Mouse (Mus musculus) liver, embryonic 16.5 days (tissue): ENCODE measurements around the gene Tceanc2. TPM values are rescaled to one million over a fixed set of nuclear protein-coding genes. Genes with fewer than 3 reads are reported as not detected.

Experiments
- ATAC-seq: fragments of 200-750 bp; cut with Nextera tagmentation; 2 replicates; pipeline ENCODE4 v1.8.0; 2017; ENCODE audit warnings: low read depth, mild to moderate bottlenecking, moderate number of reproducible peaks, moderate library complexity
- H3K27ac ChIP-seq: fragments of 300-500 bp; sonication (generic); 2 replicates; pipeline ENCODE4 v1.5.1; 2014; ENCODE audit warnings: mild to moderate bottlenecking, low read length
- H3K27me3 ChIP-seq: fragments of 300-500 bp; sonication (generic); 2 replicates; pipeline ENCODE4 v1.6.1; 2014; ENCODE audit warnings: low read depth, low read length, mixed read lengths; ENCODE audit not compliant: control insufficient read depth, insufficient read depth
- H3K36me3 ChIP-seq: fragments of 300-500 bp; sonication (generic); 2 replicates; pipeline ENCODE4 v1.6.1; 2014; ENCODE audit warnings: mild to moderate bottlenecking; ENCODE audit not compliant: control insufficient read depth, insufficient read depth
- H3K4me1 ChIP-seq: fragments of 300-500 bp; sonication (generic); 2 replicates; pipeline ENCODE4 v1.6.1; 2014; ENCODE audit warnings: low read depth, low read length, mixed read lengths; ENCODE audit not compliant: control insufficient read depth
- H3K4me2 ChIP-seq: fragments of 300-500 bp; sonication (generic); 2 replicates; pipeline ENCODE4 v1.6.1; 2014; ENCODE audit warnings: low read depth, low read length, mixed read lengths
- H3K4me3 ChIP-seq: fragments of 300-500 bp; sonication (generic); 2 replicates; pipeline ENCODE4 v1.5.1; 2014; ENCODE audit warnings: low read depth, mild to moderate bottlenecking, low read length
- H3K9ac ChIP-seq: fragments of 300-500 bp; sonication (generic); 2 replicates; pipeline ENCODE4 v1.6.1; 2014; ENCODE audit warnings: low read depth, low read length
- H3K9me3 ChIP-seq: fragments of 300-500 bp; sonication (generic); replicated peaks from 2 replicates; pipeline ENCODE4 v1.6.1; 2016; ENCODE audit warnings: low read length; ENCODE audit not compliant: control insufficient read depth
- WGBS: fragments of 180-500 bp; shearing (Covaris S2); extraction: QIAGEN DNeasy Blood & Tissue Kit; methylation state at CpG from one replicate; pipeline ENCODE4 v1.1.7; 2014; ENCODE audit not compliant: insufficient replicate concordance; 5-methylcytosine and 5-hydroxymethylcytosine counted together
- polyA plus RNA-seq: library from polyadenylated mRNA; unstranded; fragments of >200 nt; fragmentation: Nextera tagmentation; extraction: Ambion mirVana; gene quantifications from 2 replicates; pipeline ENCODE4 v1.2.1, GENCODE M21; 2015

The Tceanc2 gene
- polyA plus RNA-seq, 1 experiment from 2014 or later = 19.8 TPM

GRCm38 (mm10) chr4:107126891-107127524 lies 51.9 kb downstream of the Tceanc2 start:
- 57% methylated on average over 13 of the region's 13 CpGs for WGBS

DNA sequence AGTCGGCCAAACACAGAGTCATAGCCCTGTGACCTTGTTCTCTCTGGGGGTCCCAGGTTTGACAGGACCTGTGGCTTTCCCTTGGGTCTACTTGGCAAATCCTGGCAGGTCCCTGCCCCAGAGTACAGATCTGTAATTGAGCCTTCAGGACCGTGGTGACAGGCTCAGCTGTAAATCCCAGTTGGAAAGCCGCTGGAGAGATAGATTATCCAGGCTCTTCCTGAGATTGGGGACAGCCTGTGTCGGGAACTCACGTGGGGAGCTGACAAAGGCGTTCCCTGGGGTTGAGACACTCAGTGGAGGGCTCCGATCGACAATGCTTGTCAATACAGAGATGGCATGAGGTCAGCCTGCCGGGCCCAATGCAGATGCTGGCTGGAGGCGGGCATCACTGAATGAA lies 52.5 kb downstream of the Tceanc2 start:
- Histone ChIP-seq H3K4me1 (no peaks in the 10 kb centered on the region), H3K4me3 (no peak overlapping the region), H3K4me2 (no peak overlapping the region), H3K9ac (no peak overlapping the region), H3K9me3 (no peaks in the 10 kb centered on the region), H3K27me3 (no peaks in the 10 kb centered on the region), H3K36me3 (no peaks in the 10 kb centered on the region), H3K27ac (no peak overlapping the region)
- no peak for ATAC-seq
- 54% methylated on average over 10 of the region's 10 CpGs for WGBS

More at GRCm38 (mm10) chr4:107126891-107127524, 51.9 kb downstream of the Tceanc2 start:
- Histone ChIP-seq H3K9me3 (no peaks in the 10 kb centered on the region), H3K27ac (no peak overlapping the region), H3K27me3 (no peaks in the 10 kb centered on the region), H3K4me3 (no peak overlapping the region), H3K4me1 (no peaks in the 10 kb centered on the region), H3K9ac (no peak overlapping the region), H3K36me3 (no peaks in the 10 kb centered on the region), H3K4me2 (no peak overlapping the region)
- no peak for ATAC-seq

DNA sequence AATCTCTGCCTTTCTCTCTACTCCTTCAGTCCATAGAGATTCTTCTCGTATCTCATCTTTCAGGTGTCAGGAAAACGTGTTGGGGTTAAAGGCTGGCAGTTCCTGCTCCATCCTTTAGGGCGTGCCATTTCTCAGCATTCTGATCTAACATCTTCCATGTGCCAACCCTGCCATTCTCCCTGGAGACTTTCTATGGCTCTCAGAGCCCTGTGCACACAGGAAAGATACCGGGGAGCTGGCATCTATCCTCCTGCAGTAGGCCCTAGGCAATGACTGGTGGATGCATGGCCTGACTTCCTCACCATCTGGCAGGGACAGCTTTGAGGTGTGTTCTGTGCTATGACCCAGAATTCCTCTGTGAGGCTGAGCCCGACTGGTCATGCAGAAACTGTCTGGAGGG lies 53.8 kb downstream of the Tceanc2 start:
- 45% methylated on average over 5 of the region's 5 CpGs for WGBS
- no peak overlapping the region for H3K4me2 ChIP-seq
- no peaks in the 10 kb centered on the region for H3K27me3 ChIP-seq
- ATAC-seq = no peak
- H3K9me3 ChIP-seq = no peaks in the 10 kb centered on the region
- H3K9ac ChIP-seq = no peak overlapping the region
- no peaks in the 10 kb centered on the region for H3K4me1 ChIP-seq
- no peak overlapping the region for H3K4me3 ChIP-seq
- H3K36me3 ChIP-seq = no peaks in the 10 kb centered on the region
- H3K27ac ChIP-seq = no peak overlapping the region

DNA sequence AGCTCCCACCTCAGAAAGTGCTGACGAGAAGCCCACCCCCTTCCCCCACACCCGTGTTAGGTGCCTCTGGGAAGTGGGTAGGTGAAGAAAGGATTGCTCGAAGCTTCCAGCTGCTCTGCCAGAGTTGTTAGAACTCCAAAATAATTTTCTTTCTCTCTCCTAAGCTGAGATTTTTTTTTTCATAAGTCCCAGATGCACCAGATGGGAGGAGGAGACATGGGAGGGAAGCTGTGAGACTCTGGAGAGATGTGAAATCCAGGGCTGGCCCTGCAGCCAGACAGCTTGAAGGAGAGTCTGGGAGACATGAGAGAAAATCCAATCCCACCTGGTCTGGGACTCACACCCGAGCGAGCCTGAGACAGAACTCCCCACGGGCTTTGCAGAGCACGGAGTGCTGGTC lies 54.5 kb downstream of the Tceanc2 start:
- Histone ChIP-seq H3K9me3 (no peaks in the 10 kb centered on the region), H3K27me3 (no peaks in the 10 kb centered on the region), H3K4me2 (no peak overlapping the region), H3K36me3 (no peaks in the 10 kb centered on the region), H3K4me3 (no peak overlapping the region), H3K27ac (no peak overlapping the region), H3K4me1 (no peaks in the 10 kb centered on the region), H3K9ac (no peak overlapping the region)
- 54% methylated on average over 7 of the region's 7 CpGs for WGBS
- no peak for ATAC-seq

DNA sequence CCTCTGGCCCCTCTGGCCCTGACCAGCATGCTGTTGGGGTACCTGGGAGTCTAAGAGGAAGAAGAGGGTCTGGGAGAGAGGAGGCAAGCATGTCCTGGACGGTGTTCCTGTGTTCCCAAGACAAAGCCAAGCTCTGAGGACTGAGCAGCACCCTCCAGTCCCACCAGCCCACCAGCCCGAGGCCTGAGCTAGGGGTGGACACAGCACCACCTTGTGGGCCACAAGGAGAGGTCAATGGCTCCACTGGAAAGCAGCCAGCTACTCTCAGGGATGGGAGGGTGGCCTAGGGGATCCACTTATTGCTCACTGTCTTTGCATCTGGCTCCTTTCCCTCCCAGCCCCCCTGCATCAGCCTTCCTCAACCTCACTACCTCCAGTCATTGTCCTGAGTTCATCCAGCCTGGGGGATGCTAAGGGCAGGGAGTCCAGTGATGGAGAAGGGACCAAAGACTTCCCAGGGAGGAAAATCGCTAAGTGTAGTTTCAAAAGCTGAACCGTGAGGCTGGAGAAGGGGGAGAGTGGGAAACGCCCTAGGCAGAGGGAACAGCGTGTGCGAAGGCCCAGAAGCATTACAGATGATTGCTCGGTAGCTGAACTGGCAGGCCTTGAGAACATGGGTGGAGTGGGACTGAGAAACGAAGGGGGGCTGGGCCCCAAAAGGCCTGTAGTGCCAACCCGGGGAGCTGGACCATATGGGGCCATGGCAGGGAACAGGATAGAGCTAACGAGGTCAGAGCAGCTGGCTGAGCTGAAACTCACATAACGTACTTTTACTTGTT lies 57.6 kb downstream of the Tceanc2 start:
- H3K4me3 ChIP-seq = no peak overlapping the region
- H3K36me3 ChIP-seq = no peaks in the 10 kb centered on the region
- H3K4me2 ChIP-seq = no peak overlapping the region
- H3K27me3 ChIP-seq = no peaks in the 10 kb centered on the region
- no peak overlapping the region for H3K9ac ChIP-seq
- no peaks in the 10 kb centered on the region for H3K4me1 ChIP-seq
- no peak overlapping the region for H3K27ac ChIP-seq
- no peak for ATAC-seq
- WGBS = 54% methylated on average over 12 of the region's 12 CpGs
- no peaks in the 10 kb centered on the region for H3K9me3 ChIP-seq

DNA sequence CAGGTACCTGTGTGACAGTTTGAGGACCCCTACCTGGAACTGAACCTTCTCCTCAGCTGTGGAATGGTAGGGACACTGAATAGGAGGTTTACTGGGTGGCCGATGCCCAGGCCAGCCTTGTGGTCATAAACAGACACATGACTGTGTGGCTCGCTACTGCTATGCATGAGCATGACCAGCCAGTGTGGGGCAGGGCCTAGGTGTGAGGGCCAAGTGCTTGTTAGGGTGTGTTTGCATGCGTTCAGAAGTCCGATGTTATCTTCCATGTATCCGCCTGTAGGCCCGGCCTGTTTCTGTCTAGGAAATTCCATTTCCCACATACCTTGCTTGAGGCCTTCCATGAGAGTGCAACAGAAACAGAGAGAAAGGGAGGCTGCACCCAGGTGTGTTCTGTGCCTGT lies 58.2 kb downstream of the Tceanc2 start:
- Histone ChIP-seq H3K9ac (no peak overlapping the region), H3K27ac (no peak overlapping the region), H3K4me1 (no peaks in the 10 kb centered on the region), H3K36me3 (no peaks in the 10 kb centered on the region), H3K27me3 (no peaks in the 10 kb centered on the region), H3K9me3 (no peaks in the 10 kb centered on the region), H3K4me2 (no peak overlapping the region), H3K4me3 (no peak overlapping the region)
- ATAC-seq = no peak
- WGBS = 81% methylated on average over 6 of the region's 6 CpGs

DNA sequence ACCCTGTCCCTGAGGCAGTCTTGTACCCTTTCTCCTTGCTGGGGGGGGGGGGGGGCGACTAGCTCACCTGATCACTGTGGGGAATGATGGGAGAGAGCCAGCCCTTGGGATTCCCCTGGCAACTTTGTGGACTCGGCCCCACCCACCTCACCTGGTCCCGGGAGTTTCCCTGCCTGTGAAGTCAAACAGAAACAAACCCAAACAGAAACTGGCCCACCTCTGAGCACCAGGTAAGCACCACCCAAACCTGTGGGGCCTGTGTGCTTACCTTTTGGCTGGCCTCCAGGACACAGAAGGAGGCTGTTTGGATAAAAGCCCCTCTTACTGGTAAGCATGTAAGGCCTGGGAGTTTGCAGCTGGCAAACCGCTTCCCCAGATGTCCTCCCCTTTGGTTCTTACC lies 59.9 kb downstream of the Tceanc2 start:
- Histone ChIP-seq H3K4me3 (no peak overlapping the region), H3K9me3 (no peaks in the 10 kb centered on the region), H3K4me1 (no peaks in the 10 kb centered on the region), H3K36me3 (no peaks in the 10 kb centered on the region), H3K4me2 (no peak overlapping the region), H3K9ac (no peak overlapping the region), H3K27ac (no peak overlapping the region), H3K27me3 (no peaks in the 10 kb centered on the region)
- WGBS = 47% methylated on average over 4 of the region's 4 CpGs
- ATAC-seq = no peak

GRCm38 (mm10) chr4:107117741-107118385 lies 61.1 kb downstream of the Tceanc2 start:
- H3K4me1 ChIP-seq = no peaks in the 10 kb centered on the region
- H3K9ac ChIP-seq = no peak overlapping the region
- no peak for ATAC-seq
- no peaks in the 10 kb centered on the region for H3K9me3 ChIP-seq
- no peaks in the 10 kb centered on the region for H3K27me3 ChIP-seq
- WGBS = 66% methylated on average over 2 of the region's 2 CpGs
- H3K4me2 ChIP-seq = no peak overlapping the region
- H3K27ac ChIP-seq = no peak overlapping the region
- no peak overlapping the region for H3K4me3 ChIP-seq
- H3K36me3 ChIP-seq = no peaks in the 10 kb centered on the region

DNA sequence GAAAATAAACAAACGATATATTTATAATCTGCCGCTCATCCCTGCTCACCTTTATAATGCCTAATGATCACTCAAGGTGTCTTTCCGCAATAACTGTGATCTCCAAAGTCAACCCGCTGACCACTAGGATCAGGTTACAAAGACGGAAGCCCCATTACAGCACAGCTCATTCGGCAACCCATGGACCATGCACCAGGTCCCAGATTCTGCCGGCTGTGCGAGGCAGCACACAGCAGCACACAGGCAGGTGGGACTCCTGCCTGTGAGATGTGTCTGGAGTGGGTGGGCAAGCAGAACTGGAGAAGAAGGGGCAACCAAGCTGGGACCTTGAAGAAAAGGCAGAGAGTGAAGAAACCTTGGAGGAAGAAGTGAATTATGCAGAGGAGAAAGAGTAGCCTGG lies 64.6 kb downstream of the Tceanc2 start:
- Histone ChIP-seq H3K4me3 (no peak overlapping the region), H3K4me1 (peaks cover 5% of the 10 kb centered on the region), H3K36me3 (no peaks in the 10 kb centered on the region), H3K27ac (no peak overlapping the region), H3K4me2 (no peak overlapping the region), H3K9me3 (no peaks in the 10 kb centered on the region), H3K27me3 (no peaks in the 10 kb centered on the region), H3K9ac (no peak overlapping the region)
- WGBS = 52% methylated on average over 8 of the region's 8 CpGs
- no peak for ATAC-seq
